ENCODE assay signal across 8 mouse cellular contexts in the genomic region with DNA sequence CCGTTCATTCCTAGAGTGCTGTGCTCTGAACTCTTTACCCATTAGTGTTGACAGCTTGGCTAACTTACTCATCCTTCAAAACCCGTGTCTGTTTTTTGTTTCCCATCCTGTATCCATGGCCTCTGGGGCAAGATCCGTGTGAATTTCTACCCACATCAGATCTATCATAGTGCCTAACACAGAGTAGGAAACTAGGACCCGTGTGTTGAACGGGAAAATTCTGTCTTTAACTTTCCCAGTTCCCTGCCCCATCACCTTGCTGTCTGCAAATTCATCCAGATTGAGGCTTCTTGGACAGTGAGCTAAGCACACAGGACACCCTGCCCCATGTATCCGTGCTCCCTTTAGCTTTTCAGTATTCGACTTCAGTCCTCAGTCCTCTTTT. TPM values are rescaled to one million over a fixed set of nuclear protein-coding genes. Genes with fewer than 3 reads are reported as not detected.
A peak's percentile ranks its signal among the peaks of the same experiment; 100 is the strongest.
DNase-seq lines count a peak whose midpoint lies in the region; ATAC-seq and TF ChIP-seq lines count a peak whose summit lies in the region.

No protein-coding gene starts in this region.

- H3K9me3 ChIP-seq in heart, embryonic 15.5 days (replicated peaks): no peaks in the 10 kb centered on the region
- no peaks in the 10 kb centered on the region for H3K9me3 ChIP-seq in G1E (replicated peaks)
- H3K9me3 ChIP-seq in forebrain, postnatal 0 days (ENCODE audit: low read length): no peaks in the 10 kb centered on the region

- no peak for DNase-seq in heart, postnatal 36 days
- no peak for DNase-seq in G1E (ENCODE audit: low spot score)
- no peak for DNase-seq in forebrain, postnatal 0 days
- no peak for DNase-seq in ovary, adult 18-20 months (ENCODE audit: low spot score)
- DNase-seq in kidney, postnatal 4 days: no peak

- peaks cover 14% of the 10 kb centered on the region for H3K4me1 ChIP-seq in heart, embryonic 15.5 days (replicated peaks)
- peaks cover 55% of the 10 kb centered on the region for H3K4me1 ChIP-seq in G1E (ENCODE audit: insufficient read depth, low read depth, low read length)
- H3K4me1 ChIP-seq in forebrain, postnatal 0 days (ENCODE audit: insufficient read depth): peaks cover 15% of the 10 kb centered on the region

- peak overlapping the region; percentile 79 for H3K4me2 ChIP-seq in heart, embryonic 15.5 days
- peak overlapping the region; percentile 65 for H3K4me2 ChIP-seq in forebrain, postnatal 0 days (ENCODE audit: low read depth)

- intact Hi-C loops in heart, postnatal 36 days (cut with DNase I): loop anchor here (5.0 kb wide), 2 partner anchors 82 to 102 kb away; a partner anchor contains a TSS

- peaks cover 39% of the 10 kb centered on the region for H3K79me2 ChIP-seq in macrophage (ENCODE audit: inconsistent target)

- H3K9ac ChIP-seq in heart, embryonic 15.5 days: peak overlapping the region; percentile 56
- H3K9ac ChIP-seq in forebrain, postnatal 0 days: peak overlapping the region; percentile 66

- no peak for TF ChIP-seq CTCF in G1E (IDR thresholded peaks at IDR 0.05; ENCODE audit: low read depth, low read length)
- no peak for TF ChIP-seq CTCF in forebrain, postnatal 0 days (IDR thresholded peaks at IDR 0.05; ENCODE audit: low read depth)

- no peak overlapping the region for H3K27ac ChIP-seq in heart, embryonic 15.5 days
- H3K27ac ChIP-seq in forebrain, postnatal 0 days (ENCODE audit: low read depth, low read length): 0 out of 2 replicates have a peak overlapping the region, but pooled peaks have one; percentile 29
- peak overlapping the region; percentile 38 for H3K27ac ChIP-seq in macrophage

- whole genome bisulfite sequencing in heart, embryonic 15.5 days: 4% methylated on average over 7 of the region's 7 CpGs
- 2% methylated on average over 7 of the region's 7 CpGs for WGBS in forebrain, postnatal 0 days
- WGBS in macrophage (ENCODE audit: missing documents): 1% methylated on average over 5 of the region's 7 CpGs

- peak overlapping the region; percentile 86 for H3K4me3 ChIP-seq in heart, embryonic 15.5 days
- H3K4me3 ChIP-seq in G1E (ENCODE audit: low read depth, low read length) (peak overlapping the region; percentile 79), macrophage (ENCODE audit: inconsistent target) (peak overlapping the region; percentile 84)
- peak overlapping the region; percentile 95 for H3K4me3 ChIP-seq in forebrain, postnatal 0 days (ENCODE audit: low read depth, low read length)

- no peak for ATAC-seq in heart, embryonic 15.5 days (replicated peaks; ENCODE audit: insufficient number of reproducible peaks, insufficient read depth, low FRiP score, low read depth)
- ATAC-seq in G1E (ENCODE audit: extremely low read depth, insufficient number of reproducible peaks, low FRiP score, poor library complexity, severe bottlenecking): no peak
- peak; percentile 17 for ATAC-seq in forebrain, postnatal 0 days
- ATAC-seq in activated CD4-positive, CD25-positive, alpha-beta regulatory T cell, adult 4 months: no peak

- 0 out of 2 replicates have a peak, but pooled peaks cover 6% of the 10 kb centered on the region for H3K36me3 ChIP-seq in heart, embryonic 15.5 days
- H3K36me3 ChIP-seq in G1E (replicated peaks) (peaks cover 53% of the 10 kb centered on the region), macrophage (ENCODE audit: inconsistent target) (peaks cover 18% of the 10 kb centered on the region; the same call in 1 of the 2 replicates)
- peaks cover 7% of the 10 kb centered on the region for H3K36me3 ChIP-seq in forebrain, postnatal 0 days (ENCODE audit: insufficient read depth)

- no peaks in the 10 kb centered on the region for H3K27me3 ChIP-seq in heart, embryonic 15.5 days
- no peaks in the 10 kb centered on the region for H3K27me3 ChIP-seq in G1E (ENCODE audit: insufficient read depth, low read length)
- H3K27me3 ChIP-seq in forebrain, postnatal 0 days (ENCODE audit: insufficient read depth, low read length): no peaks in the 10 kb centered on the region

RNA-seq across cellular contexts. Expression of a gene that starts 0.5 kb away (rescaled TPM):
- 46.6 and 57.7 TPM in 2 replicates for polyA plus RNA-seq in heart, embryonic 15.5 days (2015; fragmentation: Nextera tagmentation; extraction: Ambion mirVana)
- 10 to 100 TPM; 32.5 to 40.6 TPM for total RNA-seq in heart, postnatal 36 days (2021)
- total RNA-seq in G1E (2014; fragmentation: Nextera tagmentation) (81.0 and 90.1 TPM in 2 replicates), G1E (2017) (62.1 and 80.9 TPM in 2 replicates)
- polyA plus RNA-seq in G1E (2012) (49.0 and 78.3 TPM in 2 replicates), macrophage (2018) (29.2 to 47.1 TPM (median 38.9 TPM) in 3 replicates)
- 91.6 and 92.5 TPM in 2 replicates for total RNA-seq in forebrain, postnatal 0 days (2014; rRNA removed)
- 99.8 and 108 TPM in 2 replicates for polyA plus RNA-seq in forebrain, postnatal 0 days (2015; fragmentation: Nextera tagmentation; extraction: Ambion mirVana)
- 10 to 100 TPM in 23 of 26 experiments, 1 to 10 TPM in 3; 6.3 to 91.9 (median 33.7) TPM for total RNA-seq in macrophage (2018; cell fraction: chromatin; rRNA removed)
- 10 to 100 TPM; 27.4 to 85.2 (median 48.9) TPM for total RNA-seq in macrophage (2018; cell fraction: cytosol; rRNA removed)
- 10 to 100 TPM; 12.0 to 65.6 (median 43.3) TPM for total RNA-seq in macrophage (2018; cell fraction: nucleus; rRNA removed)
- 10 to 100 TPM; 54.6 to 59.1 TPM for polyA plus RNA-seq in activated CD4-positive, CD25-positive, alpha-beta regulatory T cell, adult 4 months (2017; shearing (Covaris generic))

RNA-seq across cellular contexts. Expression of a gene that starts 1.0 kb away (rescaled TPM):
- polyA plus RNA-seq in heart, embryonic 15.5 days (2015; fragmentation: Nextera tagmentation; extraction: Ambion mirVana): 3.8 and 6.9 TPM in 2 replicates
- 1 to 10 TPM; 3.8 to 4.3 TPM for total RNA-seq in heart, postnatal 36 days (2021)
- total RNA-seq in G1E (2014; fragmentation: Nextera tagmentation) (7.0 and 17.3 TPM in 2 replicates), G1E (2017) (5.1 and 10.1 TPM in 2 replicates)
- polyA plus RNA-seq in G1E (2012) (7.9 and 8.3 TPM in 2 replicates), macrophage (2018) (5.4 to 11.7 TPM (median 7.6 TPM) in 3 replicates)
- total RNA-seq in forebrain, postnatal 0 days (2014; rRNA removed): 6.2 and 12.4 TPM in 2 replicates
- 4.6 and 5.3 TPM in 2 replicates for polyA plus RNA-seq in forebrain, postnatal 0 days (2015; fragmentation: Nextera tagmentation; extraction: Ambion mirVana)
- 10 to 100 TPM in 23 of 26 experiments, 1 to 10 TPM in 3; 4.2 to 51.4 (median 26.1) TPM for total RNA-seq in macrophage (2018; cell fraction: chromatin; rRNA removed)
- total RNA-seq in macrophage (2018; cell fraction: cytosol; rRNA removed): 1 to 10 TPM; 2.9 to 8.8 (median 5.3) TPM
- 10 to 100 TPM in 18 of 26 experiments, 1 to 10 TPM in 8; 3.6 to 27.9 (median 13.6) TPM for total RNA-seq in macrophage (2018; cell fraction: nucleus; rRNA removed)
- polyA plus RNA-seq in activated CD4-positive, CD25-positive, alpha-beta regulatory T cell, adult 4 months (2017; shearing (Covaris generic)): 1 to 10 TPM; 3.3 to 6.9 TPM

RNA-seq across cellular contexts. Expression of a gene that starts 58.6 kb away (rescaled TPM):
- 4.3 and 5.5 TPM in 2 replicates for polyA plus RNA-seq in heart, embryonic 15.5 days (2015; fragmentation: Nextera tagmentation; extraction: Ambion mirVana)
- 1 to 10 TPM; 6.5 to 6.9 TPM for total RNA-seq in heart, postnatal 36 days (2021)
- total RNA-seq in G1E (2014; fragmentation: Nextera tagmentation) (3.2 and 4.6 TPM in 2 replicates), G1E (2017) (4.1 and 4.2 TPM in 2 replicates)
- polyA plus RNA-seq in G1E (2012) (0.65 and 0.79 TPM in 2 replicates), macrophage (2018) (0.09 to 1.3 TPM (median 0.60 TPM) in 3 replicates)
- total RNA-seq in forebrain, postnatal 0 days (2014; rRNA removed): 10.9 and 14.2 TPM in 2 replicates
- polyA plus RNA-seq in forebrain, postnatal 0 days (2015; fragmentation: Nextera tagmentation; extraction: Ambion mirVana): 11.9 and 12.3 TPM in 2 replicates
- total RNA-seq in macrophage (2018; cell fraction: chromatin; rRNA removed): 10 to 100 TPM in 24 of 26 experiments, 1 to 10 TPM in 2; 7.6 to 27.8 (median 16.9) TPM
- total RNA-seq in macrophage (2018; cell fraction: cytosol; rRNA removed): 1 to 10 TPM in 3 of 26 experiments, under 1 TPM in 22, not detected in 1; 0.08 to 2.2 (median 0.31) TPM
- total RNA-seq in macrophage (2018; cell fraction: nucleus; rRNA removed): 10 to 100 TPM in 8 of 26 experiments, 1 to 10 TPM in 18; 1.9 to 15.4 (median 8.8) TPM
- polyA plus RNA-seq in activated CD4-positive, CD25-positive, alpha-beta regulatory T cell, adult 4 months (2017; shearing (Covaris generic)): 1 to 10 TPM in 1 of 2 experiments, under 1 TPM in 1; 0.51 to 1.3 TPM

RNA-seq across cellular contexts. Expression of a gene that starts 58.7 kb away (rescaled TPM):
- 3.1 and 5.3 TPM in 2 replicates for polyA plus RNA-seq in heart, embryonic 15.5 days (2015; fragmentation: Nextera tagmentation; extraction: Ambion mirVana)
- total RNA-seq in heart, postnatal 36 days (2021): 10 to 100 TPM in 1 of 2 experiments, 1 to 10 TPM in 1; 8.5 to 10.7 TPM
- not detected in 2 replicates for total RNA-seq in G1E (2014; fragmentation: Nextera tagmentation)
- 0.23 and 0.44 TPM in 2 replicates for total RNA-seq in G1E (2017)
- polyA plus RNA-seq in G1E (2012): 0.74 and 1.0 TPM in 2 replicates
- total RNA-seq in forebrain, postnatal 0 days (2014; rRNA removed): 17.4 and 19.5 TPM in 2 replicates
- polyA plus RNA-seq in forebrain, postnatal 0 days (2015; fragmentation: Nextera tagmentation; extraction: Ambion mirVana): 18.7 and 21.4 TPM in 2 replicates
- total RNA-seq in macrophage (2018; cell fraction: chromatin; rRNA removed): 1 to 10 TPM in 2 of 26 experiments, under 1 TPM in 2, not detected in 22; 0.54 to 2.2 (median 0.83) TPM
- total RNA-seq in macrophage (2018; cell fraction: cytosol; rRNA removed): under 1 TPM in 24 of 26 experiments, not detected in 2; 0.07 to 0.43 (median 0.22) TPM
- total RNA-seq in macrophage (2018; cell fraction: nucleus; rRNA removed): under 1 TPM in 3 of 26 experiments, not detected in 23; 0.25 to 0.98 (median 0.71) TPM
- polyA plus RNA-seq in macrophage (2018): 0.07 to 0.37 TPM (median 0.18 TPM) in 3 replicates
- polyA plus RNA-seq in activated CD4-positive, CD25-positive, alpha-beta regulatory T cell, adult 4 months (2017; shearing (Covaris generic)): 1 to 10 TPM; 2.2 to 4.4 TPM
